Mouse (Mus musculus) megakaryocyte, embryonic 14.5 days (primary cell): ENCODE results near the gene Plcd1.

ENCODE experiments used
- FLI1 ChIP-seq: IDR thresholded peaks from 2 replicates; pipeline ENCODE4 v1.6.1; 2012; ENCODE audit warnings: low read length, inconsistent platforms, mixed read lengths
- GATA1 ChIP-seq: IDR thresholded peaks from 3 replicates; pipeline ENCODE4 v1.6.1; 2012; ENCODE audit warnings: mixed read lengths, low read length, inconsistent platforms, borderline replicate concordance

DNA sequence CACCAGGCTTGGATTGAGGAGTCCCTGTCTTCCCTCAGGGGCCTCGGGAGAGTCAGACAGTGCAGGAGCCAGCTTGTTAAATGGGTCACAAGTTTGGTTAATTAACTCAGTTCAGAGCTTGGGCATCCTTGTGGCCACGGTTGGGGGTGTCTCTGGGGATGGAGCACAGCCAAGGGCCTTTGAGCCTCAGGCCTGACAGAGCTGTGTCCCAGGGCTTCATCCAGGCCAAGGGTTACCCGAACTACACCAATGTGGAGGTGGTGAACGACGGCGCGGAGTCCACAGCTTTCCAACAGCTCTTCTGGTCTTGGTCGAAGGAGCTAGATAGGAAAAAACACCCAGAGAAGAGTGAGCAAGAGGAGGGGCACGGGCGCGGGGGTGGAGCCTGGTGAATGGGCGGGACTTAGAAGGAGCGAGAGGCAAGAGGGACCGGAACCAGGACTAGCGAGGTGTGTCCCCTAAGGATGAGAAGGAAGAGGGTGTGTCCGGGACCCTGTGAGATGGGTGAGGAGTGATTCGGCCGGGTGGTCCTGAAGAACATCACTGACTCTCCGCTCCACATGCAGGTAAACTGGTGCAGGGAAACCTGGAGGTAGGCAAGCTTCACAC is 30.2 kb downstream of the Plcd1 start:
- TF ChIP-seq FLI1 (no peak), GATA1 (no peak)
